Mouse (Mus musculus): ENCODE data around the gene Focad.

DNA sequence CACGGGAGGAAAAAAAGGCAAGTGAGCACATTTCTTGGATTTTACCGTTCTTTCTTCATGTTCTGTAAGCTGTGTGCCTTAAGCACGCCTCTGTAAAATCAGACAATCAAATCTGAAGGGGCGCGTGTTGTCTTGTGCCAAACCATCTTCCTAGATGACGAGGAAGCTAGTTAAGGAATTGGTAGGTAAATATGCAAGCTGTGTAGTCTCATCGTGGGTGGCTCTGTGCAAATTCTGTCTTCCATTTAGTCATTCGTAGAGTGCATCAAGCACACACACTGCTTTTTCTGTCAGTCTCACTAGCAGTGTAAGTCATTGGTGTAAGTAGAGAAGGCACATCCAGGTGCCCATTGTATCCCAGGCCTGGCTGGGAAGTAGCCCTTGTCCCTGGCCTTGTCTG is 276.4 kb downstream of the Focad start:
- TF ChIP-seq CTCF (conservative IDR thresholded peaks at IDR 0.05; ENCODE audit: insufficient read depth, insufficient read length, low read depth, low read length) (no peak), POLR2A (IDR thresholded peaks at IDR 0.05; ENCODE audit: low read depth, low read length) (no peak)

Measured in kidney, adult 2 months (tissue).